Mouse (Mus musculus): Measurements from ENCODE around the gene Rhot1.
"Not testable (repeated sequence)": the region's sequence is repeated elsewhere in the genome, so short reads cannot be mapped to it uniquely, and the experiment has no call there.

Rhot1 gene

DNA sequence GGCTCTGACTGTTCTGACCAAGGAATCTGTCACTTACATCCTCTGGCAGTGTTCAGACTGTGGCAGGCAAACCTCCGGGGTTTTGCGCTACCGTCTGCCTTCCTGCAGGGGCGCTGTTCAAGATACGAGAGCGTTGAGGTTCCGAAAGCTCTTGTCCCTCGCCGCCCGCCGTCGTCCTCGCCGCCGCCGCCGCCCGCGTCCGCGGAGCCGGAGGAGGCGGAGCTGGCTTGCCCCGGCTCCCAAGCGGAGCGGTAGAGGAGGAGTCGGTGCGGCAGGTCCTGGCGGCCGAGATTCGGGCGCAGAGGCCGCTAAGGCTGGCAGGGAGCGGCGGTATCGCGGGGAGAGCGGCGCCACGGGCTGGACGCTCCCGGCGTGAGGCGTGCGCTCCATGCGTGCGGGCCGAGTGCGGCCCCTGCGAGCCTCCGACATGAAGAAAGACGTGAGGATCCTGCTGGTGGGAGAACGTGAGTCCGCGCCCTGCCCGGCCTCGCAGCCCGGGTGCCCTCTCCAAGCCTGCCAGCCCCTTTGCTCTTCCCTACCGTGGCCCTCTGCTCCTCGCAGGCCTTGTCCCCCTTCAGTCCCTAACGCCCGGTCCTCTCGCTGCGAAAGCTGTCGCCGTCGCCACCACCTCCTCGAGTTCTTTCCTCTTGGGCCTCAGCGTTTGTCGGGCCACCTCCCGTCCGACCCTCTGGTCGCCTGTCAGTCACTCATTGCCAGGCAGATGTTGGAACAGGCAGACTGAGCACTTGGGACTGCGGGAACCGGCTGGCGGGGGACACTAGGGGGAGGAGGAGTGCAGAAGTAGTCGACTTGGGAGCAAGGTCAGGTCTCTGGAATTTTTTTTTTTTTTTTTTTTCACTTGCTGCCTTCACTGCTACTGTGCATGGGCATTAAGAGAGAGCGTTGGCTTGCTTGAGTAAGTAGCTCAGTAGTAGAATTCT is at the start of gene Rhot1:
TSS of gene Rhot1 (plus strand) at position 160 of the 941 bp plus-strand sequence.
- peak; percentile 92 for DNase-seq (ENCODE audit: low spot score)

DNA sequence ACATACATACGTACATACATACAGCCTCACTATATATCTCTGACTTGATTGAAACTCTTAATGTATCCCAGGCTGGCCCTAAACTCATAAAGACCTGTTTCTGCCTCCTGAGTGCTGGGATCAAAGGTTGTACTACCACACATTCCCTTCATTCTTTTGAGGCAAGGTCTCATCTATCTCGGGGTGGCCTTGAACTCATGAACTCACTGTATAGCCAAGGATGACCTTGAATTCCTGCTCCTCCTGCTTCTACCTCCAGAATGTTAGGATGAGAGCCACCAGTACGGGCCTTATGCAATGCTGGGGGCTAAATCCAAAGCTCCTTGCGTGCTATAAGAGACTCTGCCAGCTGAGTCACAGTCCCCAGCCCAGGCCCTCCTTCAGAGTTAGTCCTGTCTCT is 47.8 kb upstream of the Rhot1 start:
- DNase-seq (ENCODE audit: low spot score) = no peak

DNA sequence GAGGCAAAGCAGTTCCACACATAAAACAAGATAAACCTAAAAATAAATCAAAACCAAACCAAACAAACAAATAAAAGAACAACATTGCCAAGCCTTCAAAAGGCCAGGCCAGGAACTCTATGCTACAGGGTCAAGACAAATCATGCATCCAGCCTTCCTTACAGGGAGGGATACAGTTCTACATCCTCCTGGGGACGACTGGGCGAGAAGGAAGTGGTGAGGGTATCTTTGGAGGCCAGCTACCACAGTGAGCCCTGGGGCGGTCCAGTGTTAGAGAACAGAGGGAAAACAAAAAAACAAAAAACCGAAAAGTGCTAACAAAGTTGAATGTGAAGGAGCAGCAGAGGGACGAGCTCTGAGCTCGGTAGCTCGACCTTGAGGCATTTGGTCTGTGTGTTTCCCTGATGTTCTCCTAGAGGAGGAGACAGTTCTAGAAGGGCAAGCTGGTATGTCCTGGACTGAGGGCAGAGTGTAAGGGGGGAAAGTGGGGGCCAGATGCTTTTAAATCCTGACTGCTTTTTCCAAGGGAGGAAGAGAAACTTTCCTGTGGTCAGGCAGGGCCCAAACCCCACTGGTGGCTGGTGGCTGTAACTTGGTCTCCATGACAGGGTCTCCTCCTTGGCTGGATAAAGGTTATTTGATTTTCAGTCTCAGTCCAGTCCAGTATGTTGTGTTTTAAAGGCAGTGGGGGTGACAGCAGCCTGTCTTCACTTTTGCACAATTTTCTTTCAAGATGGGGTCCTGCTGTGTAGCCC is 45.3 kb upstream of the Rhot1 start:
- DNase-seq (ENCODE audit: low spot score) = no peak

DNA sequence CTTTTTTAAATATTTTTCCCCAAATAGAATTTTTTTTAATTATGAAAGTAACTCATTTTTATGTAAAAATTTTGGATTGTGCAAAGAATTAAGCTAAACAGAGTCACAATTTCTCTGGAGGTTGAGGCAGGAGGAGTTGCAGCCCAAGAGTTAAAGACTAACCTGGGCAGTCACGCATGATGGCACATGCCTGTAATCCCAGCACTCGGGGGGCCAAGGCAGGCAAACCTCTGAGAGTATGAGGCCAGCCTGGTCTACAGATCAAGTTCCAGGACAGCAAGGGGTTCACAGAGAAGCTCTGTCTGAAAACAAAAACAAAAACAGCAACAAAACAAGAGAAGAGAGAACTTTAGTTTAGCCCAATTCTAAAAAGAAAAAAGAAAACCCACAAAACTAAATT is 44.6 kb upstream of the Rhot1 start:
- no peak for DNase-seq (ENCODE audit: low spot score)

DNA sequence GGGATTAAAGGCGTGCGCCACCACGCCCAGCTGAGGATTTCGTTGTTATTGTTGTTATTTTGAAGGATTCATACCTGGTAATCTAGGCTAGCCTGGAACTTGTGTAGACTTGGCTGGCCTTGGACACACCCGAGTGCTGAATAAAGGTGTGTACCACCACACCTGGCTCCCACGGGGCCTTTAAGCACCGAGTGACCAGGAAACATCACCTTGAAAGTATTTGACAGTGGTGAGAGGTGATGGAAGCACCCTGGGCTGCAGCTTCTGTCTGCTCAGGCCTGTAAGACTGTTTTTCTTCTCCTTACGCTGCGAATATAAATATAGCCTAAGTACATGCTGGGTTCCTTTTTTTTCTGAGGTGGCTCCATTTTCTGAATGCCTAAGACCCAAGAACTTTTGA is 40.7 kb upstream of the Rhot1 start:
- no peak for DNase-seq (ENCODE audit: low spot score)

DNA sequence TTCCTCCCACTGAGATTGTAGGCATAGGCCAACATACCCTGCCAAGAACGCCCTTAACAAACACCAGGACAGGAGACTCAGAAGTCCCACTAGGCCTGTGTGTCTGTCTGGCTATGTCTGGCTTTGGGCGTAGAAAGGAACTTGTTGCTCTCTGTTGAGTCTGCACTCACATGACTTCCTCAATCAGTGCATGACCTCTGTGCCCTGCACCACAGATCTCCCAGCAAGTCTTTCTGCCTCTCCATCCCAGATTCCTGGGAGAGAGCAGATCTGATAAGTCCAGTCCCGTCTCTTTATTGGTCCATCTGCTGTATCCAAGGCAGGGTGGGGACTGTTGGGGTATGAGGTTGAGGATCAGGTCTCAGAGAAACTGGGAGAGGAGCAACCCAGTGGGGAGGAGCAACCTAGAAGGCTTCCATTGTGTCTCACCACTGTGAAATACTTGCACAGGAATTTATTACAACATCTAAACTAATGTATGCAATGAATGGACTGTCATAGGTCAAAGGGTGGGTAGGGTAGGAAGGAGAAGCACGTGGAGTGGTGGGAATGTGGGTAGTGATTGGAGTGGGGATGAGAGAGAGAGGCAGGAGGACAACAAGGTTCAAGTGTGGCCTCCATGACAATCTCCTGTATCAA is 40.1 kb upstream of the Rhot1 start:
- no peak for DNase-seq (ENCODE audit: low spot score)

DNA sequence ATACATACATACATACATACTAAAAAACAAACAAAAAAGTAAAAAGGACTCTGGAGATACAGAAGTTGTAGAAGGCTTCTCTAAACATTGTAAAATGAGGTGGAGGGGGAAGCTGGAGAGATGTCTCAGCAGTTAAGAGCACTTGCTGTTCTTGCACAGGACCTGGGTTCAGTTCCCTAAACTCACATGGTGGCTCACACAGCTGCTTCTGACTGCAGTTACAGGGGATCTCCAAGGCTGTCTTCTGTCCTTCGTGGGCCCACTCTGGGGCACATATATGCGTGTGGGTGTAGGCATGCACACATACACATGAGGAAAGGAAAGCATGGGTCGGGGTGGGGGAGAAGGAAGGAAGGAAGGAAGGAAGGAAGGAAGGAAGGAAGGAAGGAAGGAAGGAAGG is 39.2 kb upstream of the Rhot1 start:
- DNase-seq (ENCODE audit: low spot score) = no peak

DNA sequence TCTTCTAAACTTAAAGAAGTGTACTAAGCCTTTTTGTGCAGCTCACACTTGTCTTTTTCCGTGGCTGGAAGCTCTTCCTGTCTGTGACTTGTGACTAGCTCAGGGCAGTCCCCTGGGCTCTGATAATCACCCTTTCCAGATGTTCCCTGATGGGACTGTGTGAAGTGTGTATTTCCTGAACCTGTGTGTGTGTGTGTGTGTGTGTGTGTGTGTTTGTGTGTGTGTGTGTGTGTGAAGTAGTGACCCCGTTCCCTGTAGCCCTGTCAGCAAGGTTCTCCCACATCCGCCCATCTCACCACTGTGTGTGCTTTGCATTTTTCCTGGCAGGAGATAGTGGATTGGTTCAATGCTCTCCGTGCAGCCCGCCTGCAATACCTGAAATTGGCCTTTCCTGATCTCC is 38.5 kb upstream of the Rhot1 start:
- no peak for DNase-seq (ENCODE audit: low spot score)

DNA sequence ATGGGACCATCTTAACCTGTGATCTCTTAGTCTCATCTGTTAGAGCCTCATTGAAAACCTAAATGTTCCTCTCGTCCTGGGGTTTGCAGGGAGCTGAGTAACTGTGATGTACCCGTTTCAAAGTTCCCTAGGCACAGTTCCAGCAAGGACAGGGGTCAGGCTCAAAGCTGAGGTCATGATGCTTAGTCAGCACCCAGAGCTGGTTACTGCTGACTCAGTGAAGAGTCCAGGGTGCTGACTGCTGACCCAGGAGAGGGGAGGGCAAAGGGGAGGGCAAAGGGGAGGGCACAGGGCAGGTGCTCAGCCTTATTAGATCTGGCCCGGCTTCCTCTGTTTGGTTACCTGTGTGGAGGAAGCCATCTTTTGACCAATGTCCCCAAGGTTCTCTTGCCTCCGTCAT is 36.9 kb upstream of the Rhot1 start:
- no peak for DNase-seq (ENCODE audit: low spot score)

DNA sequence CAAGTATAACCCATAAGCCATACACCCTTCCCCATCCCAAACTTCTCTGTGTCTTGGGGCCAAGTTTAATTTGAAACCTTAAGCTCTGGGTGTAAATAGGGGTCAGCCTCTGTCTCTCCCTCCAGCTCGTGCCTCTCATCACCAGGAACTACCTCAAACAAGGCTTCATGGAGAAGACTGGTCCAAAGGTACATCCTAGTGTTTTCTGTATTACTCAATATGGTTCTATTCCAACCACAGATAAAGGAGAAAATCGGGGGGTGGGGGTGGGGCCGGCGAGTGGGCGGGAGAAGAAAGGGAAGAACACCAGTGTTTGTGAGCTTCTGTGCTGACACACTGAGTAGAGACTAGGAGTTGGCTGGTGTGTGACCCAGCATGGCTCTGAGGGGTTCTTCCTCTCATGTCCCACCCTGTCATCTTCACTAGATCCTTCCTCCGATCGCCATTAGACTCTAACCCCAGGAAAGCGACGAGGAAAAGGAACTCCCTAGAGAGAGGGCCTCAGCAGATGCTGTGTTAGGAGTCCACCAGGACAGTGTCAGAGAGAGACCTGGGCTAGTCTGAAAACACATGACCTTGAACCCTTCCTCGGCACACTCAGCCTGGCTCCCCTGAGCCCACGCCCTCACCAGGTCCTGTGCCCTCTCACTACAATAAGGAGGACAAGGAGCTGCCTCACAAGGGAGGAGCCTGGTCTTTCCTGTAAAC is 34.7 kb upstream of the Rhot1 start:
- no peak for DNase-seq (ENCODE audit: low spot score)

DNA sequence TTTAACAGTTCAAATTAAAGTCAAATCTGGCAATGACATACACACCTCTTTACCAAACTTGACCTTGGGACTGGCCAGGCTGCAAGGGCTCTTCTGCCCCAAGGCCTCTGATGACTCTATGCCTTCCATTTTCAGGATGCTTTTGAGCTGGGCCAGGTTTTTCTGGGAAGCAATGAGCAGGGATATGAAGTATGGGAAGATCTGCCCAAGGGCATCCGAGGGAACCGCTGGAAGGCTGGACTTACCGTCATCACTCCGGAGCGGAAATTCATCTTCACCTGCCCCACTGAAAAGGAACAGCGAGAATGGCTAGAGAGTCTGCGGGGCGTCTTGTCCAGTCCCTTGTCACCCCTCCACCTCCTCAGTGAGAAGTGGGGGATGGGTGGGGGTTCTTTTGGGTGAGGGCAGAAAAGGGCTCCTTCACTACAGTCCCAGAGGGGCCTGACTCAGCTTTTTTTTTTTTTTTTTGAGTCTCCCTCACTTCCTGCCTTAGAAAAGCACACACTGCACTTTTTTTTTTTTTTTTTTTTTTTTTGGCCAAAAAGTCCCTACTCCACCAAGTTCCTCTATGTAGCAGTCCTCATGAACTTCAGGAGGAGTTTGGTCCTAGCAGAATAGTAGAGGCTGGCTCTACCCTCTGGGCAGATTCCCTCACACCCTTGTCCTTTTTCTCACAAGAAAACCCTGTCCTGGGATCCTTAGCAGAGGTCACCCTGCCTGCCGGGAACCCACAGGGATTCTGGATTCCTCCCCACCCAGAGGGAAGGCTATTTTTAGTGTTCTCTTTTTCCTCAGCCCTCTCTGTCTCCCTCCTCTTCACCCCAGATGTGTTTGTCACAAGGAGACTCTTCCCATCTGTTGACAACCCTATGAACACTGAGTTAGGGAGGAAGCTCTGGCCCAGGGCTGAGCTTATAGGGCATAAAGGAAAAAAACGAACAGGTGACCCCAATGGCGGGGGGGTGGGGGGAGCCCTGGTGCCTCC is 31.6 kb upstream of the Rhot1 start:
- DNase-seq (ENCODE audit: low spot score) = no peak

DNA sequence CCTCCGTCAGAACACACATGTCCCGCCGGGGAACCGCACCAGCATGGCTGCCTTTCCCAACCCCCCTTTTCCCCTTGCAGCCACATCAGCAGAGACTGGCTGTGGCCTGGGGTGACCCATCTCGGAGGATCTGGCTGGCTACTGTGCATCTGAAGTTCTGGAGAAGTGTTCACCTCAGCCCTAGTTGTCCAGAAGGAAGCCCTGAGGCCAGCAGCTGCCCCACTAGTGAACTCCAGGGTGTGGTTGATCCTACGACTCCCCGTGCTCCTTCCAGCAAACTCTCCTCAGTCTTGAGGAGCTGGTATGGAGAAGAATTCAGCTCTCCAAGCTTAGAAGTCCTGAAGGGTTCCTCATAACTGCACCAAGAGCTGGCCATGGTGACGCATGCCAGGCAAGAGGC is 30.5 kb upstream of the Rhot1 start:
- DNase-seq (ENCODE audit: low spot score) = no peak

DNA sequence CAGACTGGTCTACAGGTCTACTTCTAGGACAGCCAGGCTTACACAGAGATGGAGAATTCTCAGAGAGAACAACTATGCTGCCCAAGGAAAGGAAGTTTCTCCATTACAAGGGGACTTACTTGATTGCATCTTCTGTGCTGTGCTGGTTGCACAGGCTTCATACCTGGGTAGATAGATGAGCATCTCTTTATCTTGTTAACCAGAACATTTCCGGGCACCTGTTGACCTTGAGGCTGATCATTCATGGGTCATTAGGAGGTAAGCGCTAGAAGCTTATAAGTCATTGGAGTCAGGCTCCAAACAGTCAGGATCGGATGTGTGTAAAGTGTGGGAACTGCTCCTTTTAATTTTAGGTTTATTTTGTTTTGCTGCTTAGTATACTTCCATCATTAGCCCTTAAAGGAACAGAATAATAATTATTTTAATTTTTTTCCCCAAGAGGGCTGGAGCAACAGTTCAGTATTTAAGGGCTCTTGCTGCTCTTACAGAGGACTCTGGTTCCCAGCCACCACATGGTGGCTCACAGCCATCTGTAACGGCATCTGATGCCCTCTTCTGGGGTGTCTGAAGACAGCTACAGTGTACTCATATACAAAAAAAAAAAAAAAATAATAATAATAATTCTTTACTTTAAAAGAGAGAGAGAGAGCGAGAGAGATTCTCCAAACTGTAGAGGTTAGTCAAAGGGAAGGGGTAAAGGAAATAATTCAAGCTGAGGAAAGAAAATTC is 27.6 kb upstream of the Rhot1 start:
- no peak for DNase-seq (ENCODE audit: low spot score)

DNA sequence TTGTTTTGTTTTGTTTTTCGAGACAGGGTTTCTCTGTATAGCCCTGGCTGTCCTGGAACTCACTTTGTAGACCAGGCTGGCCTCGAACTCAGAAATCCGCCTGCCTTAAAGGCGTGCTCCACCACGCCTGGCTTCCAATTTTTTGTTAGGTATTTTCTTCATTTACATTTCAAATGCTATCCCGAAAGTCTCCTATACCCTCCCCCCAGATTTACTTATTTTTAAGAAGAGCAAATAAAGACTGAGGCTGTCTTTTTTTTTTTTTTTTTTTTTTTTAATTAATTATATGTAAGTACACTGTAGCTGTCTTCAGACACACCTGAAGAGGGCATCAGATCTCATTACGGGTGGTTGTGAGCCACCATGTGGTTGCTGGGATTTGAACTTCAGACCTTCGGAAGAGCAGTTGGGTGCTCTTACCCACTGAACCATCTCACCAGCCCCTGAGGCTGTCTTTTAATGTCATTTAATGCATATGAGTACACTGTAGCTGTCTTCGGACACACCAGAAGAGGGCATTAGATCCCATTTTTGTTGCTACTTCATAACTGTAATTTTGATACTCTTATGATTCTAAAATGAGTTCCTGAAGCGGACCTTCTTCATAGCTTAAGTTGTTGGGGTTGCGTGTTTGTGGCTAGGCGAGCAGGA is 25.6 kb upstream of the Rhot1 start:
- not testable (repeated sequence) for DNase-seq (ENCODE audit: low spot score)

DNA sequence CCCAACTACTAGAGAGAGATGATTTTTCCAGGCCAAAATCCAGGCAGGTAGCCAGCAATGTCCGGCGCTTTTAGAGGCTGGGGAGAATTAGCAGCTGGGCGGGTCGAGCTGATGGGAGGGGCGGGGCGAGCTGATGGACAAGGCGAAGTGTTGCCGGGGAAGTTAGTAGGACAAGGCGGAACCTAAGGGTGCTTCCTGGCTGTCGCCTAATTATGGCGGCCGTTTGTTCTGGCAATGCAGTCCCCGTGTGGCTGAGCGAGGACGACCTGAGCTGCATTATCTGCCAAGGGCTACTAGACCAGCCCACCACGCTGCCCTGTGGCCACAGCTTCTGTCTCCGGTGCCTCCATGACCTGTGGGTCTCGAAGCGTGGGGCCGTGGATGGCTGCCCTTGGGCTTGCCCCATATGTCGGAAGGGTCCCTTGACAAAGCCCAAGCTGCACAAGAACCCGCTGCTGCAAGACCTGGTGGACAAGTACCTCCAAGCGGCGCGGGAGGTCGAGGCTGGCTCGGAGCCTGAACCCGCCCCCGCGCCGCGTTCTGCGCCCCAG is 25.0 kb upstream of the Rhot1 start, which contains the start of gene Rnf135:
TSS of gene Rnf135 (plus strand) at position 147 of the 551 bp plus-strand sequence.
- DNase-seq (ENCODE audit: low spot score) = peak; percentile 65

DNA sequence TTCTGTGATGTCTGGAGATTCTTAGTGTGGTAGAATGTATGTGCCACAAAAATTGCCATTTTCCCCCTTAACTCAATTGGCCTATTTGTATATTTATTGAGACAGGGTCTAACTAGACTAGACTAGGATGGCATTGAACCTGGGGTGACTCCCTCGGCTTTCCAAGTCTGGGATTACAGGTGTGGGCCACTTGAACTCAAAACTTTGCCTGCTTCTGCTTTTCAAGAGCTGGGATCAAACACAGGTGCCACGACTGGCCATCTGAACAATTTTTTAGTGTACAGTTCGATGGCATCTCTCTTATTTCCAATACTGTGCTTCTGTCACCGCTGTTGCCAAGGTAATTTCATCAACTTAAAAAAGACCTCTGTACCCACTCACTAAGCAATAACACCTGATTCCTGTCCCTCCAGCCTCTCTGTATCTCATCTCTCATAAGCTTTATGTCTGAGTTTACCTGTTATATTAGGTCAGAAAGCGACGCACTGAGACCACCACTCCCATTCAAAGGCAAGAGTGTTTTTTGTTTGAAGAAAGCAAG is 24.2 kb upstream of the Rhot1 start:
- DNase-seq (ENCODE audit: low spot score) = no peak

DNA sequence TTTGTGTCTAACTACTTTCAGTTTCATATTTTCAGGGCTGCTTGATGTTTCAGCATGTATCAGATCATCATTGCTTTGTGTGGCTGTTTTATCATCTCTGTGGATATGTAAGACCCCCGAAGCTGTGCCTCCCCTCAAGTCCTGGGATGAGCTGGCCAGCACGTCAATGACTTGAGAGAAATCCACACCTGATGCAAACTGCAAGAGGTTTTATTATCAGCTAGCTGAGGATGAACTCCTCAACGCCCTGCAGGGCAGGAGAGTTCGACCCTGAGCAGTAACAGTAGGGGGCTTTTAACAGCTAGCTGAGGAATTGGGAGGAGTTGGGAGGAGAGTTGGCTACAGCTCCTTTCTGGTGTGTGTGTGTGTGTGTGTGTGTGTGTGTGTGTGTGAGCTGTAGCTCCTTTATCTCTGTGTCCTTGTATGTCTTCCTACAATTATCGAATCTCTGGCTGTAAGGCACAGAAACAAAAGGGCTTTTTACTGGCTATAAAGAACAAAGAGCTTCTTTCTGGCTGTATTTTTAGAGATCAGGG is 23.3 kb upstream of the Rhot1 start:
- not testable (repeated sequence) for DNase-seq (ENCODE audit: low spot score)

DNA sequence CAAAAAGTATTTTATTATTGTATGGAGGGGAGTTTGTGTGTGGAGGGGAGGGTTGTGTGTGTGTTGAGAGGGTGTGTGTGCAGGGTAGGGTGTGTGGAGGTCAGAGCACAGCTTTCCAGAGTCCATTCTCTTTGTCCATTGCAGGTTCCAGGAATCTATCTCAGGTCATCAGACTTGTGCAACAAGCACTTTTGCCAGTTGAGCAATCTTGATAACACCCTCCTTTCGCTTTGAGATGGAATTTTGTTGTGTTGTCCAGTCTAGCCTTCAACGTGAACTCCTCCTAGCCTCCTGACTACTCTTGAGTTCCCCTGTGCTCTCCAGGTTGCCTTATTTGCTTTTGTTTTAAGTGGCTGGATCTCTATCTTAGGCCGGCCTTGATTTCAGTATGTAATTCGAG is 18.5 kb upstream of the Rhot1 start:
- no peak for DNase-seq (ENCODE audit: low spot score)

DNA sequence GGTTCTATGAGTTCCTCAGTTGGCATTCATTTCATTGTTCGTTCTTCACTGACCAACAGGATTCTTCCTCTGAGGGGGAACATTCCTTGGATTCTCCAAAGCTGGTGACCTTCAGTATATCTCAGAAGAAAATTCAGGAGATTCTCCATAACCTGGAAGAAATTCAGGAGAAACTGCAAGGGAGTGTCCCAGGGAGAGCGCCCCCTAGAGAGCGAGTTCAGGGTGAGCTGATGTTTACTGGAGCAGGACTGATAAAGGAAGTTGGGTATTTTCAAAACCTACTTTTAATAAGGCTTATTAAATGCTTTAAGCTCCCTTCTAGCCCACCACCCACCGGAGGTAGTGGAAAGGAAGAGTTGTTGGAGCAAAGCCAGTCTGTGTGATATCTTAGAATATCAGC is 15.0 kb upstream of the Rhot1 start:
- no peak for DNase-seq (ENCODE audit: low spot score)
